Mouse (Mus musculus) adrenal gland (tissue): Measurements from ENCODE around the gene Yap1.

Experiments
- intact Hi-C: fragments of 180-260 bp; cut with DNase I; formaldehyde crosslinking; loops from one replicate; pipeline ENCODE4 v1.15.1; 2025
- long read RNA-seq, 2 experiments: library from polyadenylated mRNA; unstranded; transcript quantifications; one replicate each; pipeline ENCODE4 v2.0.0; 2020; ENCODE audit warnings: borderline replicate concordance in 1 of 2; ENCODE audit not compliant: insufficient replicate concordance in 1 of 2

Yap1 gene
- long read RNA-seq, experiment 1, full-length matches to known transcripts = 1 of 3 reads
- long read RNA-seq, experiment 1, partial matches to known transcripts = 1 of 3 reads
- long read RNA-seq, experiment 1, other reads (novel, unspliced or antisense) = 1 of 3 reads
- long read RNA-seq, experiment 2, full-length matches to known transcripts = 2 of 5 reads
- long read RNA-seq, experiment 2, partial matches to known transcripts = 0 of 5 reads
- long read RNA-seq, experiment 2, other reads (novel, unspliced or antisense) = 3 of 5 reads

DNA sequence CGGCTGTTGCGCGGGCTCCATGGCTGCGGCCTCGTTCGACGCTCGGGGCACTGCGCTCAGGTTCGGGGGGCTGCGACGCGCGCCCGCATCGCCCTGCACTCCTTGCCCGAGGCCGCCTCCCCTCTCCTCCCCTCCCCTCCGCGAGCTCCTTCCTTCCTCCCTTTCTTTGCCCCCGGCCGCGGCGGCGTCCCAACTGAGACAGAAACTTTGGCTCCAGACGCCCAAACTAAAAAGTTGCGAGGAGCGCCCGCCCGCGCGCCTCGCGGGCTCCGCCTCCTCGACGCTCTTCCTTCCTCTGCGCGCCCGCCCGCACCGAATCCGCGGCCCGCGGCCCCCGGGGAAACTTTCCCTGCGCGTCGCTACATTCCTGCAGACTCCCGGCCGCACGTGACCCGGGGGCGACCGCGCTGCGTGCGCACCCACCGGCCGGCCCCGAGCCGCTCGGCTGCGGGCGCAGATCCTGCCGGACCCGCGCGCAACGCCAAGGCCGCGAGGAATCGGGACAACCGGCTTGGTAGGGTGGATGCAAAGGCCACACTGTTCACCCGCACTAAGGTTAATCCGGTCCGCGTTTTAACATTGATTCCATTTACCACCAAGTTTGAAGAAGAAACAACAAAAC is at the start of gene Yap1:
TSS of gene Yap1 (minus strand) at position 227 of the 622 bp plus-strand sequence.
- intact Hi-C loops = loop anchor here (1.0 to 5.0 kb wide), 2 partner anchors 37 to 42 kb away; no protein-coding TSS in a partner anchor

DNA sequence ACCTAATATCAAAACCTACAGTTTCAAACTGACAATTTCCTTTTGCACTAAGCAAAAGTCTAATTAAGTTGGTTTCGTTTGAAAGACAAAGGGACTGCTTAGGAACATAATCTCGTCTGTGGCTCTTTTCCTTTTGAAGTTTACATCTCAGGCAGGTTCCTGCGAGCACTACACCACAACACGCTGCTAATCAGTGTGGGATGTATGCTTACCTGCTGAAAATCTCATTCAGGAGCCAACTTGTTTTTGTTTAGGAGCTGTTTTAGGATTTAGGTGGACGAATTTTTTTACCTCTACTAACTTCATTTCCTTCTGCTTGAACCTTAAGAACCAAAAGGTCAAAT is 38.6 kb upstream of the Yap1 start:
- intact Hi-C loops = no loop called here

GRCm38 (mm10) chr9:8042338-8043043 is 38.1 kb upstream of the Yap1 start, which contains the start of gene Cfap300:
Cfap300 (minus strand) TSS chr9:8042823.
- intact Hi-C loops = no loop called here

DNA sequence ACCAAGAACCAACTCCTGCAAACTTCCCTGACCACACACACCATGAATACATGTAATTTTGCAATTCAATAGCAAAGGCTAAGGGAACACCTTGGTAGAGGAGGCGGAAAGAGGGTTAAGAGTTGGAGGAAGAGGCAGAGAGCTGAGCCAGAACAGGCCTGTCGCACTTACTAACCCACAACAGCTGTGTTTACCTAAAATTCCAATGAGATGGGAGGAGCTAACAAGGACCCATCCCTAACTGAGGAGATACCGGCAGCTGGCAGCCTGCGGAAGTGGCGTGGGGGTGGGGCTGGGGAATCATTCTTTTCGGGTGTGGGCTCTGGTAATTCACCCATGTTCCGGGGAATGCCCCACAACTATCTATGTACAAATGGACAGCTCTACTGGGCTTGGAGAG is 31.1 kb upstream of the Yap1 start:
- intact Hi-C loops = no loop called here

DNA sequence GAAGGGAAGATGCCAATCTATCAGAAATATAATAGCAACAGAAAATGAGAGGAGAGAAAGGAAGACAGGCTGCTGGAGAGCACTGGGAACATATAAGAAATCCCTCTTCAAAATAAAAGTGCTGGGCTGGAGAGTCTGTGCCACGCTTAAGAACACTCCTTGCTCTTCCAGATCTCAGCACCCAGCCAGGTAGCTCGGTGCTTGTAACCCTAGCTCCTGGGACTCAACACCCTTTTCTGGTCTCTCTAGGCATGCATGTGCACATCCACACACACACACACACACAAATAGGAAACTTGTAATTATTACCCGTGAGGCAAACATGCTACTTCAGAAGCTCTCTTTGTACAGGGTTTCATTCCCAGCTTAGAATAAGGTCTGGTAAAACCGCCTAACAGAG is 30.7 kb upstream of the Yap1 start:
- intact Hi-C loops = no loop called here

DNA sequence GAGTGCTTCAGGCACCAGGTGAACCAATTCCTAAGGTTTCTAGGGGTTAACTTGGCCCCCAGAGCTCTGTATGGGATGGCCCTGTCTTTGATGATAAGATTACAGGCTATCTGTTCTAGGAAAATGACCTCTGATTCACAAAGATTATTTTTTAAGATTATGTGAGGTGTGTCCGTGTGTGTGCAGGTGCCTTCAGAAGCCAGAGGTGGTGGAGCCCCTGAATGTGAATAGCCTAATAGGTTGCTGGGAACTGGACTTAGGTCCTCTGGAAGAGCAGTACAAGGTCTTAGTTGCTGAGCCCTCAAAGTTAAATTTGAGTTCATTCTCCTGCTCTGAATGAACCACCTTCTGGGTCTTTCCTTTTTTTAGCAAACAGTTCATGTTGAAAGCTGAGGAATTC is 29.7 kb upstream of the Yap1 start:
- intact Hi-C loops = no loop called here

DNA sequence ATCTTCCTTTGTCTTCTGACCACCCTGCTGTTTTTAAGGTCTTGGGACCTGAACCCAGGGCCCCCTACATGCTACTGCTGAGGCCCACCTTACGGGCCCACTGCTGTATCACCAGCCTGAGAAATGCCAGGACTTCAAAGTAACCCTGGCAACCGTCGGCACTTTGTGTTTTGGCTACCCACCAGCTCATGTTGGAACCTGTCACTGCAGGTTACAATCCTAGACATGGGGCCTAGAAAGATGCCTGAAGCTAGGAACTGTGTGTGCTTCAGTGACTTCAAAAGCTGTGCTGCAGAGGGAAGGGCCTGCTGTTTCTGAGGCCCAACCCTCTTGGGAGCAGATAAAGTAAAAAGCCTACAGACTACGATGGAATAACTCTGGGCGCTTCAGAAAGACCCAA is 28.5 kb upstream of the Yap1 start:
- intact Hi-C loops = no loop called here

GRCm38 (mm10) chr9:8018609-8019008 is 14.2 kb upstream of the Yap1 start:
- intact Hi-C loops = no loop called here

- intact Hi-C loops = no loop called here
These were observed 13.0 kb upstream of the Yap1 start for GRCm38 (mm10) chr9:8017253-8017913.

DNA sequence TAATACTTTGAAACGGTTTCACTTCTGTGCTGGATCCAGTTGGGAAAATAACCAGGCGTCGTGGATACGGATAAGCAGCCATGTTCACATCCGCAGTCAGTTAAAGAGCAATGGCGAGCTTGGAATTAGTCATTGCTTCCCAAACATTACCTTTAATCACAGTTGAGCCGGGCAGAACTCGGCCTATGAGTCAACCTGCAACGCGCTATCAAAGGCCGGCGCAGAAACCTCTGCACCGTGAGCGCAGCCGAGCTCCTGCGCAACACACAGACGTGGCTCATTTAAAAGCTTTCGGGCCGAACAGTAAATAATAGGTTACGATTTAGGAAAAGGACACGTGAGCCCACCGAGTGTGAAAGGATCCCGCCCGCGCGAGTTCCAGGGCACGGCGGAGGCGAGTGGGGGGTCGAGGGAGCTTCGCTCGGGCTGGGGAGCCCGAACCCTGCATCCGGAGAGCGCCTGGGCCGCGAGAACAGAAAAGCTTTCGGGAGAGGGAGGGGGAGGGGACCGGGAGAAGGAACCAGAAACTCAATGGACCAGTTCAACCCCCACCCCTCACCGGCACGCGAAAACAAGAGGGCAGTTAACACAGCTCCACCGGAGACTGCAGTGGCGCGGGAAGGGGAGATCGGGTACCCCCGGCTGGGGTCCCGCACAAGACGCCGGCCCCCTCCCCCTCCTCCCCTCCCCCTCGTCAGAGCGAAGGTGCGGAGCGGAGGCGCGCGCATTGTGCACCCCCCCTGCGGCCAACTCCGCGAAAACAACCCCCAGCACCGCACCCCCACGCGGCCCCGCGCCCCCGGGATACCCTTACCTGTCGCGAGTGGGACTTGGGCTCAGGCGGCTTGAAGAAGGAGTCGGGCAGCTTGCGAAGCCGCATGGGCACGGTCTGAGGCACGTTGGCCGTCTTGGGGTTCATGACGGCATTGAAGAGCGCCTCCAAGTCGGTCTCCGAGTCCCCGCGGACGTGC is 810 bp downstream of the Yap1 start:
- intact Hi-C loops = loop anchor here (1.0 to 5.0 kb wide), 2 partner anchors 38 to 41 kb away; no protein-coding TSS in a partner anchor

- intact Hi-C loops = loop anchor here (5.0 kb wide), 1 partner anchor 41 kb away; no protein-coding TSS in a partner anchor
These were observed 1.6 kb downstream of the Yap1 start for GRCm38 (mm10) chr9:8002806-8003205.

DNA sequence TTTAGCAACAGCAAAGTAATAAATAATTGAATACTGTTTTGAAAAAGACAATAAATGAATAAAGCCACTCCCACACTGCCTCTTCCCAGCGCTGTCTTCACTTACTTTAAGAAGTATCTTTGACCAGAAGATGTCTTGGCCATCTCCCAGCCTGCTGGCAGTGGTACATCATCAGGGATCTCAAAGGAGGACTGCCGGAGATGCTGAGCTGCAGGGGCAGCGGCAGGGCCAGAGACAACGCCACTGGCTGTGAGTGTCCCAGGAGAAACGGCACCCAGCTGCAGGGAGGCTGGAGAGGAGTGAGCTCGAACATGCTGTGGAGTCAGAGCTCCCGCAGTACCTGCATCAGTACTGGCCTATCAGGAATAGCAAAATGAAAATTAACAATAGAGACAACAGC is 3.0 kb downstream of the Yap1 start:
- intact Hi-C loops = loop anchor here (5.0 kb wide), 1 partner anchor 39 kb away; no protein-coding TSS in a partner anchor

DNA sequence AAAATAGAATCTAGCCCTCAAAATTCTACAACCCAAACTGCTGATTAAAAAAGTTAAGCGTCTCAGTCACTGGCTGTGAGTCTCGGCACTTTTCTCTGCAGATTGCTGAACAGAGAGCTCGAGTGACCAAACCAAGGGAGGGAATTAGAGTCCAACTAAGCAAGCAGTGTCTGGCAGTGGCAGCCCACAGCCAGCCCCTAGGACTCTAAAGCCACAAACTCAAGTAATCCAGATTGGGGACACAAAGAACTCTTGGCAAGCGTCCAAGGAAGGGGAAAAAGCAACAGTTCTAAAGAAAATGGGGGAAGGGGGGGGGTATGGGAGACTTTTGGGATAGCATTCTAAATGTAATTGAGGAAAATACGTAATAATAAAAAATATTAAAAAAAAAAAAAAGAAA is 10.1 kb downstream of the Yap1 start:
- intact Hi-C loops = no loop called here

DNA sequence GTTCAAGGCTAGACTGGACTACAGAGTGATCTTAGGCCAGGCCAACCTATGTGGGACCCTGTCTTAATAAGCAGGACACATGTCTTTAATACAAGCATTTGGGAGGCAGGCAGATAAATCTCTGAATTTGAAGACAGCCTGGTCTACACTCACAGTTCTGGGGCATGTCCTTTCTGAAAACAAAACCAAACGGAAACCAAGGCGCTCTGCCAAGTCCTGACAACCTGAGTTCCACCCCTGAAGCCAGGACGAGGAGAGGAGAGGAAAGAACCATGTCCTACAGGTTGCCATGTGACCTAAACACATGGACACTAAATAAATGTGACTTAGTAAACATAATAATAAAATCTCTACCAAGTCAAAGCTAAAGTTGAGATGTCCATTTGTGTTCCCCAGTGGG is 11.7 kb downstream of the Yap1 start:
- intact Hi-C loops = no loop called here

DNA sequence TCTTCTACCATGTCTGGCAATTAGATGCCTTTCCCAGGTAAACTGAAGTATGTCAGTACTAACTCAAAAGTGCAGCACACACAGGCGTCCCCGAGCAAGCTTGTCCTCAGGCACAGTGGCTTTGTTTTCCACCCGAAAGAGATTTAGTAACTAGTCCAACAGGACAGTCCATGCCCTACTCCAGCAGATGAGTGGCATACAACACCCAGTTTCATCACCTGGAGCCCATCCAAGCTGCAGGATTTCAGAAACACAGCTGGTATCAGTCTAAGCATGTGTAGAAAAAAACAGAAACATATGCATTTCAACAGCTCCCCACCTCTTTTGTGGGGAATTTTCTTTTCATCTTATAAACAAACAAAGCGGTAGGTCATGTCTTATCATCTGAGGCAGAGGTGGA is 13.5 kb downstream of the Yap1 start:
- intact Hi-C loops = no loop called here

- intact Hi-C loops = no loop called here
These were observed 17.3 kb downstream of the Yap1 start for GRCm38 (mm10) chr9:7987119-7987518.

- intact Hi-C loops = no loop called here
These were observed 20.1 kb downstream of the Yap1 start for GRCm38 (mm10) chr9:7984287-7984686.

DNA sequence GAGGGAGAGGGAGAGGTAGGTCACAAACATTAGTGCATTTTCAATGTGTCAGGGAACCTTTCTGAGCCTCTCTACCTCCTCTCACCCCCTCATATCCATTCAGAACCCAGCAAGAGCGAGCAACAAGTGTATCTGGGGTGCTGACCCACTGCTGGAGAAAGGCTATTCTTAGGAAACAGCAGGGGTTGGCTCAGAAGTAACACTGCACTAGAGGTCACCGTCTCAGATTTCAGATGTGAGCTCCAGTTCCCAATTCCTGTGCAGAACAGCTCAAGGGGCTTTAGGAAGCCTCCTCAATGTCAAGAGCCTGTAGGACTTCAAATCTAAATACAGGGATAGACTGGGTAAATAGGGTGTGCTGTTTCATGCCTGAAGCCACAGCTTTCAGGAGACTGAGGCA is 20.7 kb downstream of the Yap1 start:
- intact Hi-C loops = no loop called here

DNA sequence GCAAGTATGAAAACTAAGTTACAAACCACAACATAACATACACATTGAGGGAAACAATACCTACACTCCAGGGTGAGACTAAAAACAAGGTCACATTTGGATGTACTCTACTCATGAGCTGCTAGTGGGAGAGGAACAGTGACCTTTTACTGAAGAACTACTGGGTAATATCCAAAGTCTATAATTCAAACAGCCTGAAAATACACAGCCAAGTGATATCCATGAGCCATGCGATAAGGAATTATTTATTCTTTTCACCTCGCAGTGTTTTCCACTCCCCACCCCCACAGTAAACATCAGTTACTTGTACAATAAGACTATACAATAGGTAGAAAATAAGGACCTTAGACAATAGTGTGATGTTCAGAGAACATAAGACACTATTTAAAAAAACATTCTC is 24.2 kb downstream of the Yap1 start:
- intact Hi-C loops = no loop called here

GRCm38 (mm10) chr9:7979153-7979916 is 25.1 kb downstream of the Yap1 start:
- intact Hi-C loops = no loop called here
